Mouse (Mus musculus): ENCODE results near the gene Grin2b.

DNA sequence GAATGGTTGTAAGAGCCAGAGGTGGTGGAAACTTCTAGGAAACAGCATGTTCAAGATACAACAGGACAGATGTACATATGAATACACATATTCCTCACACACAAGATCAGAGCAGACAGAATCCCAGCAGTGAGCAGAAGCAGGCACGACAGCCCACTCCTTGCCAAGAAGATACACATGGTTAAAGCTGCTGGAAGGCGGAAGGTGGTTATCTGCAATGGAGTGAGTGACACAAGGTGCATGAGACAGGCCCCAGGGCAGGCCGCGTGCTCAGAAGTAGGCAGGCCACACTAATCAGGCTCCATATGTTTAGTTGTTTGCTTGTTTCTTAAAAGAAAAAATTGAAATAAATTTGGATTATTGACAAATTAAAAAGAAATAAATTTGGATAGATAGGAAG, 123.0 kb downstream of the Grin2b start:
- TF ChIP-seq CTCF (IDR thresholded peaks at IDR 0.05; ENCODE audit: low read depth) (no peak), EP300 (IDR thresholded peaks at IDR 0.05; ENCODE audit: low read depth) (no peak)

All from liver, postnatal 0 days (tissue).